Mouse (Mus musculus): ENCODE results near the gene Ibtk.

DNA sequence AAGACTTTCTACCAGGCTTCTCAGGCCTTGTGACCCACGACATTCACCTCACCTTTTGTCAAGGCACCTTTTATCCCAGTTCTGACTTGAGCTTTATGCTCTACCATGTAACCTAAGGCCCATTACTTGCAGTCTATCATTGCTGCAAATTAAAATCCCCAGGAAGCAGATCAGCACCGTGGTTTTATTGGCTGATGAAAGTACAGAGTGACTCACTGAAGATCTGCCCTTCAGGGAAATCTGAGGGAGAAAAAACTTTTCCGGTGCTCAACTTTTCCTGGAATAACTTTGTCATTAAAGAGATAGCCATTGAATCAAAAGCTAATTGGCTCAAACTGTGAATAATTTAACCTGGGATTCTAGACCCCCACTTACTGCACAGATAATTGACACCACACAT, 22.3 kb upstream of the Ibtk start:
- TF ChIP-seq GATA1 (IDR thresholded peaks at IDR 0.05; ENCODE audit: low read length) (no peak), TAL1 (IDR thresholded peaks at IDR 0.05; ENCODE audit: low read length) (no peak)

Measured in erythroblast, embryonic 14.5 days (primary cell).